Mouse (Mus musculus): ENCODE results near the gene Kcna1.

The Kcna1 gene

DNA sequence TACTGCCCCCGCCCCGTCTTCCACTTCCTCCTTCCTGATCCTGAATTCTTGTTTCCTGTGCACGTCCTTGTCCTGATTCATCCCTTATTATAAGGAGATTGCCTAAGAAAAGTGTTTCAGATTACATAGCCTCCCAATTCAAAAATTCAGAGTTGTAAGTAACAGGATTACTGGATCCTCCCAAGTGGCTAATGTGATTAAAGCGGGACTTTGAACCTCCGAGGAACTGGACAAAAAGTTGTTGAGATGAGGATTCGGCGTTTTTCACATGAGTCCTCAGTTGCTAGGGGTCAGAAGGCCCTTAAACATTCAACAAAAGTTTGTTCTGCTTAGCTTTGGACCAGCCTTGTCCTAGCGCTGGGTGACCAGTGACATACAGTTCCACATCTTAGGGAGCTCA lies at the start of gene Kcna1:
Gene Kcna1, minus strand, starts transcription at position 4 of the 400 bp plus-strand sequence.
- no peak for DNase-seq (ENCODE audit: low spot score)

DNA sequence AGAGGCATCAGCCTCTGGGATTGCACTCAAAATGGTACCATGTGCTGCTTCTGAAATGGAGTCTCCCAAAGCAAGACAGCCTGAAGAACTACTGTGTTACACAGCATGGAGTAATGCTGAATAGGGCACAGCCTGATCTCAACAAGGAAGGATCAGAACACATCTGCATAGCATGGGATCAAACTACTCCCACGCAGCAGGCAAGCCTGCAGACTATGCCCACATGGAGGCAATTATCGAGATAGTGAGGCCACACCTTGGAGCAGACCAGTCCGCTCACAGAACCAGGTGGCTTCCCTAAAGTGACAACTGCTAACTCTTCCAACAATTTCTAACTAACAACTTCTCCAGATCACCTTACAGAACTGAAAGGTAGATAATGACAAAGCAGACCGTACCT lies 40.9 kb upstream of the Kcna1 start:
- DNase-seq (ENCODE audit: low spot score) = no peak

DNA sequence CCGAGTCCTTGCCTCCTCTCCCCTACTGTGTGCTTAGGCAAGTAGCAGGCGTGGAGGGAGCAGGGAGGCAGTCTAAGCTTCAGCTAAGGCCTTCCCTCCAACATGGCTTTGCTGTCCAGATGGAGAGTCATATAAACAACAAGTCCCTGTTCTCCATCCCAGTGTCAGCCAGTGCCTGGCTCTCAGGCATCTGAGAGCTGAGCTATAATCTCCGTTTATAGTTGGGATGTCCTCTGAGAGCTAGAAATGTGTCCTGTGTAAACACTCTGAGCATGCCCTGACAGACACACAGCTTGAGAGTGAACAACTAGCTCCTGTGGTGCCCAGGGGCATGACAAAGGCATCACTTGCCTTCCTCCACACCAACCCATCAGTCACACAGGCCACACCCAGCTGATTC lies 39.0 kb upstream of the Kcna1 start:
- no peak for DNase-seq (ENCODE audit: low spot score)

DNA sequence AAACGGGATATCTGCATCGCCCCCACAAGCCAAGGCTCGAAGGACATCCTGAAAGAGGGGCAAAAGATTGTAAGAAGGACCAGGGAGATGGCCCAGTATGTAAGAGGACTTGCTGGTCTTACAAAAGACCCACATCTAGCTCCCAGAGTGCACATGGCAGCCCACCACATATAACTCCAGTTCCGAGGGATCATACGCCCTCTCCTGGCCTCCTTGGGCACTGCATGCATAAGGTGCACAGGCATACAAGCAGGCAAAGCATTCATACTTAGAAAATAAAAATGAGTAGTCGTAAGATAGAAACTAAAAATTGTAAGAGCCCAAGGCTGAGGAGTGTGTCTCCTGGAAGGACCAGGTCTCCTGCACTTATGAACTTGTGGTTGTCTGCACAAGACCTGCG lies 32.8 kb upstream of the Kcna1 start:
- peak; percentile 11 for DNase-seq (ENCODE audit: low spot score)

DNA sequence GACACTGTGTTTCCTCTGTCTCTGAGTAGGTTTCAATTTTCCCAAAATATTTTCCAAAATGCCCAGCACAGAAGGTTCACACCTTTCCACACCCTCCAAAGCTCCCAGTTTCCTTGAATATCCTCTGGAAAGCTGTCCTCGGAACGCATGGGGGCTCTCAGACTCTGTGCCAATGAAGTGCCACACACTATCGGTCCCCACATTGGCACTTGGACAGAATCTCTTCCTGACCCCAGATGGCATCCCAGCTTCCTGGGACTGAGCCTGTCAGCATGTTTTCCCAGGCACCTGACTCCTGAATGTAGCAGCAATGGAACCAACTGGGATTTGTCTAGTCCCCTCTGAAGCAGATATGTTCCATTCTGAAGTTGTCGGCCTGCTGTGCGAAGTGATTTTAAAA lies 20.8 kb upstream of the Kcna1 start:
- DNase-seq (ENCODE audit: low spot score) = no peak

DNA sequence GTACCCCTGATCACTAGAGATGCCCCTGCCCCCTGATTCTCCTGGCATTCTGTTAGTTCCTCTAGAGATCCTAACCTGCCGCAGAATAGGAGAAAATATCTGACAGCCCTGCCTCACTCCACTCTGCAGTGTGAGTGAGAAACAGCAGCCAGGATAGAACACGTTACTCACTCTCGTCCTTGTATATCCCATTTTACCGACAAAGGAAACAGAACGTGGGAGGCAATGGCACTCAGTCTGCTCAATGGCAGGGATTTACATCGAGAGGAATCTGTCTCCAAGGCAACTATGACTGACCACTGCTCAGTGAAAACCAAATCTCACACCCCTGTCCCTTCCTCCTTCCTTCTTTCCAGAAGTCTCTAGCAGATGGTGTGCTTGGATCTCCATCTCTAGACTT lies 19.9 kb upstream of the Kcna1 start:
- no peak for DNase-seq (ENCODE audit: low spot score)

DNA sequence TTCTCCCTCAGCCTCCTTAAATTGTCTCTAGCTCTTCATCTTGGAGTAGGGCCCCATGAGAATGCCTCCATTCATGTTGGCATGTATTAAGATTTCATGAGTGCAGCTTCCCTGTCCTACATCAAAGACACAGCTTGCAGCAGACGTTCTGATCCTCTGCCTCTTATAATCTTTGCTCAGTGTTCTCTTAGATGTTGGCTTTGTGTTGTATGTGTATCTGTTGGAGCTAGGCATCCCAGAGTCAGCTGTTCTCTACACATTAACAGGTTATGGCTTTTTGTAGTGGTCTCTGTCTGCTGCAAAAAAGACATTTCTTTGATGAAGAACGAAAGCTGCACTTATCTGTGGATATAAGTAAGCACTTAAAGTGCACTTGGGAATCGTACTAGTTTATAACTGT lies 18.4 kb upstream of the Kcna1 start:
- no peak for DNase-seq (ENCODE audit: low spot score)

DNA sequence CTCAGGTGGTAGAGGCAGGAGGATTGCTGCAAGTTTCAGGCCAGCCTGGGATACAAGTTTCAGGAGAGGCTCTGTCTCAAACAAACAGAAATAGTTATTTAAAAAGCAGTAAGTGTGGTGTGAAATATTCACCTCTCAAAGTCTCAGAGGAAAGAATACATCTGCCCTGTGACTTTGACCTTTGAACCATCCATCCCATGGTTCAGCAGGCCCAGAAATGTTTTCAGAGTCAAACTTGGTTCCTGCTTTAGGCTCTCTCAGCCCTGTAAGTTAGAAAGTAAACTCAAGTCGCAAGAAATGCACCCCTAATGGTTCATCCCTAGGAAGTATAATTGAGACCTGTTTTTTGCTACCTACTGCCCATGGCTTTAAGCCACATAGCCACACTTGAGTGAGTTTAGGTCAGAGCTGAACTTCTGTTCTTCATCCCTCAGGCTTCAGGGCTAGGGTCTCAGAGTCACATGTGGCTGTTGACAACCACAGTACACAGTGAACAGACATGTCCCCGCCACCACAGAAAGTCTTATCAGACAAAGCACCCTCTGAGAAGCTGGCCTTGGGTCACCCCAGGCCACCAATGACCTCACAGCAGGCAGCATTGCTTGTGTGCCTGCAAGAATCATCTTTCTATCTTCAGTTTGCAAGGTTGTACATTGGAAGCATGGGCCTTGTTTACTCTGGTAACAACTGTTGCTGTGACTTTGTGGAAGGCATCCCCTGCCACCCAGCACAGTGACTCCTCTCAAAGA lies 11.6 kb upstream of the Kcna1 start:
- DNase-seq (ENCODE audit: low spot score) = no peak

DNA sequence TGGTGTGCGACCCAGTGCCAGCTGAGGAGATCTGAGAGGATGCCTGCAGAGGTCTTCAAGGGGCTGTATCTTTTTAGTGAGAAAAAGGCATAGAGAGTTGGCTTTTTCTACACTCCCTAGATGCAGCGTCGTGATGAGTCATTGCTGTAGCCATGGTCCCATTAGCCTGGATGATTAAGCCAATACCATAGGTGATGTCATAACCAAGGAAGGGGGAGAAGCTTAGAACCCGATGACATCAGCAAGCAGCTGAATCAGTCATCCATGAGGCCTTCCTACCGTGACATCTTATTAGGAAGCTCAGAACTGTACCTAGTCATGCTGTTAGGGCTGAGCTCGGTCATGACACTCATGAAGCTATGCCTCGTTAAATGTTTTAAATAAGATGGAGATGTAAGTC lies 7.4 kb upstream of the Kcna1 start:
- DNase-seq (ENCODE audit: low spot score) = no peak

DNA sequence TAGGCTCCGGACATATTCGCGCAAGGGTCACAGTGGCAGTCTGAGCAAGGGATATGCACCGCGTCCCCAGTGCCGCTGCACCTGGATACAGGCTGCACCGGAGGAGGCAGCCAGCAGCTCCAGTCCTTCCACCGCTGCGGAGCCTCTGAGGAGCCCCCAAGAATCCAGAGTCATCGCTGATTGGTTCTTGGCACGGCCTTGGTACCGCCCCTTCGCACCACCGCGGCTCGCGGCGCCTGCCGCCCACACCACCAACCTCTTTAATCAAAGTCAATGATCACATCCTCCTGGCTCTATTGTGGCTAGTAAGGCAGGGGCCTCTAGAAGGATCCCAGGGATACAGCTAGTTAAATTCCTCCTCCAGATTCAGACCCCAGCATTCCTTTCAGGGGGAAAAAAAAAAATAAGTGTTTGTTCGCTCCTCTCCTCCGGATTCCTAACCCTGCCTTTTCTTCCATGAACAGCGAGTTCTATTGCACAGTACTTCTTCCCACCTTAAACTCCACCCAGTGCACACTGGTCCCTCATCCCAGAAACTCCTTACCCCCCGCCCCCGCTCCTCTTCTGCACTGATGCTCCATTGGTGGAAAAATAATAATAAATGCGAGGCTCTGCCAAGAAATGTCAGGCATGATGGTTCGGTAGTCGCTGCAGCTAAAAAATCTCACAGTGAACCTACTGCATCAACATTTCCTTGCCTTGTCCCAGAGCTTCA lies 383 bp downstream of the Kcna1 start:
- DNase-seq (ENCODE audit: low spot score) = peak; percentile 46

DNA sequence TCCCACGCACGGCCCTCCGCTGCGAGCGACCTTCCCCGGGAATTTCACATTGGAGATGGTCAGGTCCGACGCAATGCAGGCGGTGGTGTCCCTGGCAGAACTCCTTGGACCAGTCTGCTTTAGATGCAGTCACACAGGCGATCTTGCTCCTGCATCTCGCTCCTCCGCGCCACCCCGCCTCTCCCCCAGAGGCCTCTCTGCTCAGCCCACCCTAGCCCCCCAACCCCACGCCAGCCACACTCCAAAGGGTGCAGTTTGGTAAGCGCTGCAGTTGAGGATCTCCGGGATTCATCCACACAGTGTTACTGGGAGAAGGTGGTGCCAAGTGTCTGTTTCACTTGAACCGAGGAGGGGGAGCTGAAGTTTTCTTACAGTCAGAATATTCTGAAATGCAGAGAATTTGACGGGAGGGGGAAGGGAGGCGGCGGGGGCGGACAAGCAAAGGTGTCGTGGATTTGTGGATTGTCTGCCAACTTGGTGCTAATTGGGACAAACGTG lies 1.1 kb downstream of the Kcna1 start:
- DNase-seq (ENCODE audit: low spot score) = no peak

DNA sequence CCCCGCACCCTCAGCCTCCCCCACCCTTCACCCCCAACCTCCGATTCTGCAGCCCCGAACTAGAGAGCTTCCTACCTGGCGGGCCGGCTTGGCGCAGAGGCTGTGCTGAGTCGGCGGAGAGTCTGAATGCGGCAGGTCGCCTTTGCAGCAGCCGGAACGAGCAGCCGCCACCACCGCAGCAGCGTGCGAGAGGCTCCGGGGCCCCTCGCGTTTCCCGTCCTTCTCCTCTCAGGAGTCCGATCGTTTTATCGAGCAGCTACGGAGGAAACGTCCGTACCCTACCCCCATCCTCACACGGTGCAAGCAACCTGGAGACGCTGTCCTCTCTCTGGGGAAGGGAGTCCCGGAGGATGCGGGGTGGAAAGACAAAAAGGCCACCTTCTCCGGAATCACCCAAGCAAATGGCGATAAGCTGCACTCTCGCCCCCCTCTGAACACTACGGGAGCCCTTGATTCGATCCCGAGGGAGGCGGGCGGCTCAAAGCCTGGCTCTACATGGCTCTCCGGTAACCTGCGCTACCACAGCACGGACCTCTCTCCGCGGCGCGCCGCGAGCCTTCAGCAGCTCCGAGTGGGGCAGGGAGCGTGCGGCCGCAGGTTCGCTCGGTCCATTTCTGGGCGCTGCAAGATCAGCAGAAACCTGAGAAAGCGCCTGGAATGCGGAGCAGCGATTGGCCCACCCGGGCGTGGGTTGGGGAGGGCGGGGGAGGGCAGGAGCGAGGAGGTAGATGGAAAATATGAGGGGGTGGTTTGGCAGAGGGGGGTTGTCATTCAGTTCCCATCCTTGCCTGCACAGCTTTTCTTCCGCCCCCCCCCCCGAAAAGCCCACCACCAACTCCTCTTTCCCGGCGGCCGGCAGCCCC lies 1.8 kb downstream of the Kcna1 start:
- no peak for DNase-seq (ENCODE audit: low spot score)

DNA sequence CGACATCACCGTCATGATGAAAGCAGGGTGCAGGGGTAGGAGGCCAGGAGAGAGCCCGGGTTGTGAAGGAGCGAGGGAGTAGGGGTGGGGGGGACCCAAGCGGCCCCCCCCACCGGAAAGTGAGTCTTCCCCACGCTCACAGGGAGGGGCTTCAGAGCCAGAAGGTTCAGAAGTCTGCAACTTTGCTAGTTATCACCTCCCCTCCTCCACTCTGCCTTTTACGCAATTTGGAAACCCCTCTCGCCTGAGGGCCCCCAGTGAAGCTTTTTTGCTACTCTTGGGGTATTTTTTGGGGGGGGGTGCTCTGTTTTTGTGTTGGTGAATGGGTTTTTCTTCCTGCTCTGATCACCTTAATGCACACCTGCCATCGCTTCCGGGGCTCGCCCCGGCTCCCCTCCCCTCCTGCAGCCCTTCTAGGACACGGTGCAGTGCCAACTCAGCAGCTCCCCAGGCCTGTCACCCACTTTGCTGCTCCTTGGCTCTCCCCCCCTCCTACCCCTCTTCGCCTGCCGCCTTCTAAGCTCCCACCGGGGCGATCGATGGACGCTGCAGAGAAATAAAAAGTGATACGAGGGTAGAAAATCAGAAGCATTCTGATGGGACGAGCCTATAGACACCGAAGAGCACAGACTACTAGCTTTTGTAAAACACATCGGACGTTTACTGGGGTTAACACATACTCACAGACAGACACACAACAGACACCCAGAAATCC lies 2.7 kb downstream of the Kcna1 start:
- DNase-seq (ENCODE audit: low spot score) = no peak

DNA sequence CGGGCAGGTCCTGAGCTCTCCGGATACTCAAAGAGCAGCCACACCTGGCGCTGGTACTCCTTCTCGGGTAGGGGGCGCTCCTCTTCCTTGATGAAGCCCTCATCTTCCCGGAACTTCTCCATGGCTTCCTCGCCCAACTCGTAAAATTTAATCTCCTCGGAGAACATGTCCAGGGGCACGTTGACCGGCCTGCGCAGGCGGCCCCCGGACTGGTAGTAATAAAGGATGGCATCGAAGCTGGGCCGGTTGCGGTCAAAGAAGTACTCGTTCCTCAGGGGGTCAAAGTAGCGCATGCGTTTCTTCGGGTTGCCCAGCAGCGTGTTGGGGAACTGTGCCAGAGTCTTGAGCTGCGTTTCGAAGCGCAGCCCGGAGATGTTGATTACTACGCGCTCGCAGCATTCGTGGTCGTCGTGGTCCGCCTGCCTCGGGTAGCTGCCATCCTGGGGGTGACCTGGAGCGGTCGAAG lies 3.3 kb downstream of the Kcna1 start:
- DNase-seq (ENCODE audit: low spot score) = peak; percentile 21

DNA sequence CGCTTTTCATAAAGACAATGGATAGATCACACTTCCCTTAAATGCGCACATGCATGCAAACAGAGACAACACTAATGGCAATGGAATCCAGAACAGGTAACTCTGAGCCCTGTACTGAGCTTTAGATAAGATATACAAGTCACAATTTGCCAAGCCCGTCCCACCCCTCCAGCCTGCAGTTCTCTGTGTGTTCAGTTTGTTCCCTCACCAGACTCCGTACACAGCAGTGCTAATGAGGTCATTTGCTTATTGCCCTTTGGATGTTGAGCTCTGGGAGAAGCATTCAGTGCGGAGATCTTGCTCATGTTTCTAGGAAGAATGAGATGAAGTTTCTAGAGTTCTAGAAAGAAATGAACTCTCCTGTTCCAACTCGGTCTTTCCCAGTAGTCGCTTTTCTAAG lies 17.7 kb downstream of the Kcna1 start:
- DNase-seq (ENCODE audit: low spot score) = no peak

DNA sequence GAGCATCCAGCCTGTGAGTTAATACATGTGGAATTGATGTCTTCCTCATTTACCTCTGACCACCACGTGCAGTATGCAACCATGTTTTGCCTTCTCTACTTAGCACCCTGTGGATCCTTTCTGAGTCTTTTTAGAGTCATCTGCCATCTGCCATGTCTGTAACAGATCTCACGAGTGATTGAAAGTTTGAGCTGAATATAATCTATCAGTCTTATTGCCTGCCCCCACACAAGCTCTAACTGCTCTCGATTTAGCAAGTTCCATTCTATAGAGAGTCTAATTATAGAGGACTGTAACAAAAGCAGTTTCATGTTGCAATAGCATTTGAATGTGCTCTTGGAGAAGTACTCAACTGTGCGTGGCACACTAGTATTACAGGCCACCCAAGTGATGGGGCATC lies 27.7 kb downstream of the Kcna1 start:
- no peak for DNase-seq (ENCODE audit: low spot score)

DNA sequence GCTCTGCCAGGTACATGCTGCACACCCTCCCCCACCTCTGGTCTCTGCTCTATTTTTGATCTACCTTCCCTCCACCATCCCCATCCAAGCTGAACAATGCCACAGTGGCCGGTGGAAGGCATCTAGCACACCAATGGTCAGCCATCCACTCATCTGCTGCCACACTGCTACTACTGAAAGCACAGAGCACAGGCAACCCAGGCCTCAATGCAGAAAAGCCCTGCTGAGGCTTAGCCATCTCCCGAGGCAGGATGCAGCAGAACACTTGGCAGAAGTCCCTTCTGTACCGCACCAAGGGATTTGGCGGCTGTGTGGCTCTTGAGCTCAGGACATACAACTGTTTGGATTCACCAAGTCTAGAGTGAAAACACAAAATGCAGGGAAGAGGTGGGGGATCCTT lies 35.4 kb downstream of the Kcna1 start:
- no peak for DNase-seq (ENCODE audit: low spot score)

DNA sequence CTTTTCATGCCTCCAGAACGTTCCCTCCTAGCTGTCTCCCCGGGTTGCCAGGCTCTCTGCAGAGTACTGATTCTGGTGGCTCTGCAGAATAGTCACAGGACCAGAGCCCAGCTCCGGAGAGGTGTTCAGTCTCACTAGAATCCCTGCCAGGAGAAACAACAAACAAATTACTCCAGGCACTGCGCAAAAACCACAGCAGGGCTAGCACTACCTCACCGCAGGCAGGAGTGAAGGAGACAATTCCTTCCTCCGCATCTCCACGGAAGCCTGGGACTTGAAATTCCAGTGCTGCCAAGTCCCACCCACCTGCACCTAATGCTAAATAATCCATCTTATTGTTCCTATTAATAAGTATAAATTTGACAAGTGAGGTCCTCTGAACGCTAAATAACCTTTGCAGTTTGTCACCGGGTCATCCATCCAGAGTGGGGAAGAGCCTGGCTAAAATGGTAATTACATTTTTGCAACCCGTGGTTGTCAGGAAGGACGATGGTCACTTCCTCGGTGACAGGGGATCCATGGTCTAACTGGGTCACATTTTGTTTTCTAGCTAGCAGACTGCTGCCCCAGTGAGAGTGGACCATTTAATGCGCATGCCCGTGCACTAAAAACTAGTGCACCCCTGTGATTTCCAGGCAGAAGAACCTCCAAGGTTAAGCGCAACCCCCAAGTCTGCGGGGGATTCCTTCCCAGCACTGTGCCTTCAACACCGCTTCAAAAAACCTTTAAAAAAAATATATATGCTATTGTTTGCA lies 36.8 kb downstream of the Kcna1 start:
- no peak for DNase-seq (ENCODE audit: low spot score)

DNA sequence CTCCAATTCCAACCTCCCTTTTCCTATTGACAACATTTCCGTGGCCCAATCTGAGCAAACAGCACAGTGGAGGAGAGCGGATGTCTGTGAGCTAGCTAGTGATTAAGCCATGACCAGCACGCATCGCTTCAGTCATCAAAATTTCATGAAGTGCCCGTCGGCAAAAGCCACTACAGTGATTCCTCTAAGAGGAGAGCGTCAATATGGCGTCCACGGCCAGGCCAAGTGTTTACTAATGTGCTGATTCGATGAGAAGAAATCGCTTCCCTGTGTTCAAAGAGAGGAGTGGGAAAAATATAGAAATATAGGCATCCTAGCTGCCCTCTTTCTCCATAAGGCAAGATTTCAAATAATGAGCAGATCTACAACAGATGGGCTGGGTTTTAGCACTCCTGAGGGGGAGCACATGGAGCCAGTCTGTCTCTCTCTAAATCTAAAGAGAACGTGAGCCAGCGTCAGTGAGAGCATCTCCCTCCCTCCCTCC lies 44.3 kb downstream of the Kcna1 start:
- no peak for DNase-seq (ENCODE audit: low spot score)

DNA sequence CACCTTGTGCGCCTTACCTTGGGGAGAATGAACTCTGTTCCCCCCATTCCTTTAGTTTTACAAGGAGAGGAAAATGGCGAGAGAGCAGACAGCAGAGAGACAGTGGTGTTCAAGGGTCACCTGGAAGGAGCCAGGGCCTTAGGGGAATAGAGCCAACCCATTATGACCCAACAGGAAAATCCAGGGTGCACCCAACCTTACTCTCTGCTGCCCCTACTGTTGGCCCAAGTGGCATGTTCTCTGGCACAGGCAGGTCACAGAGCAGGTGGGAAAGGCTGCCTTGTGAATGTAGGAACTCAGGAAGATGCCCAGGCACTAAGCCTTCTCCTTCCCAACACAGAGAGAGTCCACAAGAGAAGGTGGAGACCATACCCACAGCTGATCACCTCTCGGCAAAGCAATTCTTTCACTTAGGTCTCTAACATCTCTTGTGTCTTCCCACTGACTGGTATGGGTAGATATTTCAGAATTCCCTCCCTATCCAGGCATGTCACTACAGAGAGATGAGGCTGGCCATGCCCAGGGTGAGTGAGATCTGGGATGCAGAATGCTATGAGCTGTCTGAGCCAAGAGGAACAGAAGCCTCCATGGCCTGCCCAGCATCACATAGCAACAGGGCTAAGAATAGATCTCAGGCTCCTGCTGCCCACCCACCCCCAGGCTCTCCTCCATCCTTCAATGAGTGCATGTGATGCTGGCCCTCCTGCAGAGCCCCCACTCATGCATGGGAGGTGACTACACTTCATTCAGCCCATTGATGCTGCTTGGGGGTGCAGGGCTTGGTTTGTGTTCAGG lies 46.8 kb downstream of the Kcna1 start:
- DNase-seq (ENCODE audit: low spot score) = no peak
